Mouse (Mus musculus): ENCODE results near the gene Gdpd5.

Gene Gdpd5

DNA sequence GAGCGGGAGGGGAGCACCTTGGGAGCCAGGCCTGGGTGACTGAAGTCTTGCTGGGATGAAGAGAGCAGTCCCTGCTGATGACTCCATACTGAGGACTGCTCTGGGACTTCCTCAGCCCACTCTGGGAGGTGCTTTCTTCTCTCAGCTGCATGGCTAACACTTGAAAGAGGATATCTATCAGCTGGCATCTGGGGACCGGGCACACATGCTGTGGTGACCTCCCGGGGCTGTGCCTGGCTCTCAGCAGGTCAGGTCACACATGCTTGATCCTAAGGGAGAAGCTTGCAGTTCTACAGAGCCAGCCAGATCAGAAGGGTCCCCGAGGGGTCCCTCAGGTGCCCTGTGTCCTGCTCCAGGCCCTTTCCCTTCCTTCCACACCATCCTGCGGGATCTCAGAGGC lies 62.0 kb downstream of the Gdpd5 start:
- no peak for DNase-seq (ENCODE audit: low spot score)

GRCm38 (mm10) chr7:99444012-99444411 lies 62.8 kb downstream of the Gdpd5 start:
- DNase-seq (ENCODE audit: low spot score): no peak

DNA sequence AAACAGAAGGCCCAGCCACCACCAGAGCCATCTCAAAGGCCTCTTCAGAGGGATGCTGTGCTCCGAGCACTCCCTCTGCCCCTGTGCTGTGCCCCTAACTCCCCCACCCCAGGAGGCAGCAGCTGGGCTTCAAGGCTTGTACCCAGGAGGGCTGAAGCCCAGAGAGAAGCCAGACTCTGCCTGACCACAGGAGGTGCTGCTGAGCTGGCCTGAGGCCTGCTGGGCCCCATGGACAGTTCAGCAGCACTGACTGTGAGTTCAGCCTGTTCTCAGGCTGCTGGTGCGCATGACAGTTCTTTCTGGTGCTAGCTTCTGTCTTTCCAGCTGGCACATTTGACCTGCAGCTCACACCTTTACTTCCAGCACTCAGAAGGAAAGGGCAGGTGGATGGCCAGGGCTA lies 64.6 kb downstream of the Gdpd5 start:
- no peak for DNase-seq (ENCODE audit: low spot score)

DNA sequence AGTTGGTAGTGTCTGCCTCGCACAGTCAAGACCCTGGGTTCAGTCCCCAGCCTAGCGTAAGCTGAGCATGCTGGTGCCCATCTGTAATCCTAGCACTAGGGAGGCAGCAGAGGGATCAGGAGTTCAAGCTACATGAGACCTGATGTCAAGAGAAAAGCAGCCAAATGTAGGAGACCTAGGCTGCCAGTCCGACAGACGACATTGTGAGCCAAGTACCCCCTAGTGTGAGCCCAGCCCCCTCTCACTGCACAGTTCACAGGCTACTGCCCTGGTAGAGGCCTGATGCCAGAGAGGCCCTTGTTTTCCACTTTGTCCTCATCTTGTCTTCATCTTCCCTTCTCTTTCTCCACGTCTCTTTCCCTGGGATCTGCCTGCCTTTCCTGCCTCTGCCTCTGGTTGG lies 66.1 kb downstream of the Gdpd5 start:
- no peak for DNase-seq (ENCODE audit: low spot score)

DNA sequence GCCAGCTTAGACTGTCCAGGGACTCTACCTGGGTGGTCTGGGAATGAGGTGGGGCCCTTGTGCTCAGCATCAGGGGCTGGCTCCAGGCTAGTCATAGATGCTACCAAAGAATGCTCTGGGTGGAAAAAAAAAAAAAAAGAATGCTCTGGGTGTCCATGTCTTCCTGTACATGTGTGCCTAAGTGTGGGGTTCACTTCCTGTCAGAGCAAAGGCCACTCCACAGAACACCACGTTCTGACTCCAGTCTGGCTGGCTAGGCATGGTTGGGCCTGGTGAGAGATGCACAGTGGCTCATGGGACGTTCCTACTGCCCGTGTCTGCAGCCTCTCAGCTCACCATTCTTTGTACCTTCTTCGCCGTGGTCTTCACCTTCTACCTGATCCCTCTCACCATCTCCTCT lies 67.4 kb downstream of the Gdpd5 start:
- no peak for DNase-seq (ENCODE audit: low spot score)

GRCm38 (mm10) chr7:99449063-99449462 lies 67.8 kb downstream of the Gdpd5 start:
- no peak for DNase-seq (ENCODE audit: low spot score)

GRCm38 (mm10) chr7:99449751-99450150 lies 68.5 kb downstream of the Gdpd5 start:
- no peak for DNase-seq (ENCODE audit: low spot score)

GRCm38 (mm10) chr7:99450703-99451102 lies 69.5 kb downstream of the Gdpd5 start:
- peak; percentile 84 for DNase-seq (ENCODE audit: low spot score)

DNA sequence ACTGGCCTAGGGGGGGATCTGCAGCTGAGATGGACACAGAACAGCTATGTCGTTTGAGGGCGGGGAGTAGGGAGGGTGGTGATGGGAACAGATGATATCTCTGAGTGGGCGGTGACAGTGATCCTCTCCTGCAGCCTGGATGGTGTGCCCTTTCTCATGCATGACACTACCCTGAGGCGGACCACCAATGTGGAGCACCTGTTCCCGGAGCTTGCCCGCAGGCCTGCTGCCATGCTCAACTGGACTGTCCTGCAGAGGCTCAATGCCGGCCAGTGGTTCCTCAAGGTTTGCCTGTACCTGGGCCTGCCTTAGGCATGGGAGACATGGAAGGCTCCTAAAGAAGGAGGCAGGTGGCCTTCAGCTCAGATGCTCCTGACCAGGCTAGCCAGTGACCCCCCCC lies 71.6 kb downstream of the Gdpd5 start:
- no peak for DNase-seq (ENCODE audit: low spot score)

DNA sequence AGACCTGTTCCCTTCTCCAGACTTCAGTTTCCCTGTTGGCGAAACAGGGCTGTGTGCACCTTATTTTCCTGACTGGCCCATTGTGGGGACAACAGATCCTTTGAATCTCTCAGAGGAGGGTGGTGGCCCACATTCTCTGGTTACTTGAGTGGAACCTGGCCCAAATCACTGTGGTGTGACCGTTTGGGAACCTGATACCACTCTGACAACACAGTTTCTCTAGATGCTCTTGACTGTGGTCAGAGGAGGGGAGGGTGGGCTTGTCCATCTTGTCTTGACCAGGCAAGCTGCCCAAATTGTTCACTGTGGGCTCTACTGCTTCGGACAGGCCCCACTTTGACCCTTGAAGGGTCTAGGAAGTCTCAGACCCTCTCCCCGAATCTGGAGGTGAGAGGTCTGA lies 72.8 kb downstream of the Gdpd5 start:
- DNase-seq (ENCODE audit: low spot score): no peak

DNA sequence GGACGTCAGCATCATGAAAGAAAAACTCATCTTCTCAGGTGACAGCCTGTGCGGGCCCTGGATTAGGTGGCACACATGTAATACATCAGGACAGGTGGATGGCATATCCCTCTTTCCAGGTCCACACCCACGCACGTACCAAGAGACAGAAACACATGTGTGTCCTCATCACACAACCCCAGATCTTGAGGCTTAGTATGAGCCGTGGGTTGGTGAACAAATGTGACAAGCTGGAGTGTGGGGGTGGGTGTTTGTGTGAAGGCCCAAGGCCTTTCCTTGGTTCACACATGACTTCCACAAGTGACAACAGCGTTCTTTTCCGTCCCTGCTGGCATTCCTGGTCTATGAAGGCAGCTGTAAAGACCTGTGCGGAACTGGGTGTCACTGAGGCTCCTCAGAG lies 77.6 kb downstream of the Gdpd5 start:
- DNase-seq (ENCODE audit: low spot score): no peak

DNA sequence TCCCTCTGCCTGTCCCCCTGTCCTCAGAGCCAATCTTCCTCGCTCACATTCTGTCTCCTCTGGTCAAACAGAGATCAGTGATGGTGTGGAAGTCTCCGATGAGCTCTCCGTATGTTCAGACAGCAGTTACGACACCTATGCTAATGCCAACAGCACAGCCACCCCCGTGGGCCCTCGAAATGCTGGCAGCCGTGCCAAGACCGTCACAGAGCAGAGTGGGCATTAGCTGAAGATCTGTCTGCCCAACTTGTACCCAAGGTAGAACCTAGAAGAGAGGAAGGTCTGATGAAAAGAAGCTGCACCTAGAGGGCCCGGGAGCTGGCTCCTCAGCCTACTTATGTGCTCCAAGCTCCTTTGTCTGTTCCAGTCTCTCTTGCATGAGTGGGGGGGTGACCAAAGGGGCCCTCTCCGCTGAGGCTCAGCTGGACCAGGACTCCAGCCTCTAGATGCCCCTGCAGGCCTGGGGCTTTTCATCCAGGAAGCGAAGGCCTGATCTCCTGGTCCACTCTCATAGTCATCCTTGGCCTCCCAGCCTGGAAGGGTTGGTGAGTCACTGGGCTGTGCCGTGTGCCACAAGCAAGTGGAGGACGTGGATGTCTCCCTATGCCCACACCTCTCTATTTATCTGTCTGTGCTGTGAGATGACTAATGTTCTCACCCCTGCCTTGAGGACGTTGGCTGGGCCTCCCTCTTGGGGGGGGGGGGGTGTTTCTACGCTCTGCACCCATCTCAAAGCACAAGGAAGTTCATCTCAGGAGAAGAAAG lies 78.9 kb downstream of the Gdpd5 start:
- DNase-seq (ENCODE audit: low spot score): no peak

- no peak for DNase-seq (ENCODE audit: low spot score)
Observed at GRCm38 (mm10) chr7:99463120-99463519, 81.9 kb downstream of the Gdpd5 start.

GRCm38 (mm10) chr7:99465811-99466210 lies 84.6 kb downstream of the Gdpd5 start, which contains the start of gene Klhl35:
TSS of gene Klhl35 (plus strand) at chr7:99466004.
- no peak for DNase-seq (ENCODE audit: low spot score)

DNA sequence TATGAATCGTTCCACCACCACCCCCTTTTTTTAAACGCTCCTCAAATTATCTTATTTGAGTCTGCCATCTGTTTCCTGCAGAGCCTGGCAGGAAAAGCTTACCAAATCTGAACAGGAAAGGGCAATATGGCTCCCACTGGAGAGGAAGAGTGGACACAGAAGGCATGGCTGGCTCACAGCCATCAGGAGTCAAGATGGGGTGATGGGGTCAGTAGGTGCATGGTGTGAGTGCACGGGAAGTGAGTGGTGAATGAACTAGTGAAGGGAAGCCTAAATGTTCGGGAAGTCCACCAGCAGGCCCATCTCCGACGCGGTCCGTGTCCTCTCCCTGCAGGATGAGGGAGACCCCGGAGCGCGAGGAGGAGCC lies 86.7 kb downstream of the Gdpd5 start:
- no peak for DNase-seq (ENCODE audit: low spot score)

DNA sequence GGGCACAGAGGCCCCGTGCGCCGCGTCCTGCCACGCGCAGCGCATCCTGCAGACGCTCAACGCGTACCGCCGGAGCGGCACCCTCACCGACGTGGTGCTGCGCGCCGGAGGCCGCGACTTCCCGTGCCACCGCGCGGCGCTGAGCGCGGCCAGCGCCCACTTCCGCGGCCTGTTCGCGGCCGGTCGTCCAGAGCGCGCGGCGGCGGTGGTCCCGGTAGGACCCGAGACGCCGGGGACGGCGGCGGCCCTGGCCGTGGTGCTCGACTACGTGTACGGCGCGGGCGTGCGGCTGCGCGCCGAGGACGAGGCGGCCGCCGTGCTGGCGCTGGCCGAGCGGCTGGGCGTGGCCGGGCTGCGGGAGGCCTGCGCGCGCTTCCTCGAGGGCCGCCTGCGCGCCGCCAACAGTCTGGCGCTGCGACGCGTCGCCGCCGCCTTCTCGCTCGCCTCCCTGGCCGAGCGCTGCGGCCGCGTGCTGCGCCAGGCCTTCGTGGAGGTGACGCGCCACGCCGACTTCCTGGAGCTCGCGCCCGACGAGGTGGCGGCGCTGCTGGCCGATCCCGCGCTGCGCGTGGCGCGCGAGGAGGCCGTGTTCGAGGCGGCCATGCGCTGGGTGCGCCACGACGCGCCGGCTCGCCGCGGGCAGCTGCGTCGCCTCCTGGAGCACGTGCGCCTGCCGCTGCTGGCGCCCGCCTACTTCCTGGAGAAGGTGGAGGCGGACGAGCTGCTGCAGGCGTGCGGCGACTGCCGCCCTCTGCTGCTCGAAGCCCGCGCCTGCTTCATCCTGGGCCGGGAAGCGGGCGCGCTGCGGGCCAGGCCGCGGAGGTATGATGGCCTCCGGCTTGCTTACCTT lies 87.3 kb downstream of the Gdpd5 start:
- no peak for DNase-seq (ENCODE audit: low spot score)

GRCm38 (mm10) chr7:99469680-99470405 lies 88.6 kb downstream of the Gdpd5 start:
- DNase-seq (ENCODE audit: low spot score): no peak

GRCm38 (mm10) chr7:99471578-99471977 lies 90.4 kb downstream of the Gdpd5 start:
- DNase-seq (ENCODE audit: low spot score): no peak

- peak; percentile 80 for DNase-seq (ENCODE audit: low spot score)
Observed at GRCm38 (mm10) chr7:99473638-99474407, 92.6 kb downstream of the Gdpd5 start.

DNA sequence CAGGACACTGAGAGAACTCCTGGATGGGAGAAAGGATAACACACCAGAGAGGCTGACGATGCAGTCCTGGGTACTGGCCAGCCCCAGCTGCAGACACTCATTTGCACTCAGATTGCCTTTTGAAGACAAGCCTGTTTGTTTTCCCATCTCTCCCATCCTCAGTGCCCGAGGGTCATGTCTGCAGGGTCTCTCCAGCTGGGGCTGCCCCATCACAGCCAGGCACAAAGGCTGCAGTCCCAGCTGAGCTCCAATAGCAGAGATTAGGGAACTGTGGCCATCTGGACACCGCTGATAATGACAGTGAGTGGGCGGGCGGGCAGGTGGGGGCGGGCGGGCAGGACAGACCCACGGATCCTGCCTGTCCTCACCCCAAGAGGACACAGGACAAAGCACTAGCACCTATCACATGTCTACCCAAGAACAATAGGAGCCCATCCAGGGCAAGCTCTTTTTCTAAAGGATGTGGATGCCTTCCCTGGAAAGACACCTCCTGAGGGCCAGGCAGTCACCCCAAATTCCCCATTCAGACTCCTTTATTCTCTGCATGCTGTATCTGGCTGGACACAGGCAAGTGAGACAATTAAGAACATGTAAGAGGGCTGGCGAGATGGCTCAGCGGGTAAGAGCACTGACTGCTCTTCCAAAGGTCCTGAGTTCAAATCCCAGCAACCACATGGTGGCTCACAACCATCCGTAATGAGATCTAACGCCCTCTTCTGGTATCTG lies 93.8 kb downstream of the Gdpd5 start:
- DNase-seq (ENCODE audit: low spot score): peak; percentile 56

DNA sequence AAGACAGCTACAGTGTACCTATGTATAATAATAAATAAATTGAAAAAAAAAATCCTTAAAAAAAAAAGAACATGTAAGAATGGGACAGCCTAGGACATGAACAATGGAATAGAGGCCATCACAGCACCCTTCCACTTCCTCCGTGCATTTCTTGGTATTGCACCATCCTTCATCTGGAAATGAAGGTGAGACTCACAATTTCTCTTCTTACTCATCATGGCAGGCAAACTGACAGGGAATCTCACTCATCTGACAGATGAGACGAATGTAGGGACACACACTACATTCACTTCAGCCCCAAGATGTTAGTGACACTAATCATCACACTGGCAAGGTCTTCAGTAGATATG lies 94.3 kb downstream of the Gdpd5 start:
- DNase-seq (ENCODE audit: low spot score): peak; percentile 38

Measured in MN1 (cell line).